Mouse (Mus musculus) kidney, postnatal 0 days (tissue): ENCODE results near the gene Afap1. TPM values are rescaled to one million over a fixed set of nuclear protein-coding genes. Genes with fewer than 3 reads are reported as not detected.

Experiments used
- ATAC-seq: fragments of 200-750 bp; cut with Nextera tagmentation; replicated peaks from 2 replicates; pipeline ENCODE4 v1.8.0; 2017; ENCODE audit warnings: low read depth, moderate number of reproducible peaks, moderate TSS enrichment, moderate library complexity; ENCODE audit not compliant: low FRiP score
- DNase-seq: peaks from one replicate; pipeline ENCODE4 v3.0.0-alpha.2; 2016; ENCODE audit warnings: low spot score
- H3K27ac ChIP-seq: fragments of 300-500 bp; sonication (generic); 2 replicates; pipeline ENCODE4 v1.5.1; 2014; ENCODE audit warnings: mild to moderate bottlenecking
- H3K27me3 ChIP-seq: fragments of 300-500 bp; sonication (generic); 2 replicates; pipeline ENCODE4 v1.6.1; 2014; ENCODE audit warnings: low read length, mixed read lengths; ENCODE audit not compliant: insufficient read depth
- H3K36me3 ChIP-seq: fragments of 300-500 bp; sonication (generic); 2 replicates; pipeline ENCODE4 v1.6.1; 2014; ENCODE audit warnings: low read length, mixed read lengths; ENCODE audit not compliant: insufficient read depth
- H3K4me1 ChIP-seq: fragments of 300-500 bp; sonication (generic); replicated peaks from 2 replicates; pipeline ENCODE4 v1.6.1; 2014; ENCODE audit warnings: antibody characterized with exemption, low read length, mixed read lengths; ENCODE audit not compliant: insufficient read depth
- H3K4me2 ChIP-seq: fragments of 300-500 bp; sonication (generic); 2 replicates; pipeline ENCODE4 v1.6.1; 2014; ENCODE audit warnings: mild to moderate bottlenecking, low read length, moderate library complexity, mixed read lengths
- H3K4me3 ChIP-seq: fragments of 300-500 bp; sonication (generic); replicated peaks from 2 replicates; pipeline ENCODE4 v1.5.1; 2014; ENCODE audit warnings: low read depth, low read length
- H3K9ac ChIP-seq: fragments of 300-500 bp; sonication (generic); 2 replicates; pipeline ENCODE4 v1.6.1; 2014; ENCODE audit warnings: low read depth, low read length
- H3K9me3 ChIP-seq: fragments of 300-500 bp; sonication (generic); replicated peaks from 2 replicates; pipeline ENCODE4 v1.6.1; 2016; ENCODE audit warnings: low read length, inconsistent platforms, mixed read lengths
- CTCF ChIP-seq: IDR thresholded peaks from 2 replicates; pipeline ENCODE4 v1.5.1; 2016; ENCODE audit warnings: antibody characterized with exemption, low read depth, mild to moderate bottlenecking, moderate library complexity
- WGBS: fragments of 180-500 bp; shearing (Covaris S2); extraction: QIAGEN DNeasy Blood & Tissue Kit; methylation state at CpG from one replicate; pipeline ENCODE4 v1.1.7; 2014; 5-methylcytosine and 5-hydroxymethylcytosine counted together
- polyA plus RNA-seq: library from polyadenylated mRNA; unstranded; fragments of >200 nt; fragmentation: Nextera tagmentation; extraction: Ambion mirVana; gene quantifications from 2 replicates; pipeline ENCODE4 v1.2.1, GENCODE M21; 2015

Gene Afap1
- polyA plus RNA-seq, 1 experiment from 2014 or later: 19.1 TPM

- peak; percentile 45; the same call in 1 of the 2 replicates for TF ChIP-seq CTCF
- 80% methylated on average over 4 of the region's 4 CpGs for WGBS
- Histone ChIP-seq H3K4me2 (no peak overlapping the region), H3K4me1 (peaks cover 7% of the 10 kb centered on the region; the same call in 1 of the 2 replicates), H3K36me3 (peaks cover 41% of the 10 kb centered on the region), H3K27me3 (no peaks in the 10 kb centered on the region), H3K4me3 (no peak overlapping the region), H3K27ac (peak overlapping the region; percentile 60; the same call in 1 of the 2 replicates), H3K9me3 (no peaks in the 10 kb centered on the region), H3K9ac (no peak overlapping the region)
- DNase-seq: no peak
- ATAC-seq: no peak
Measured at GRCm38 (mm10) chr5:35947427-35947826, 54.3 kb downstream of the Afap1 start.

- 61% methylated on average over 15 of the region's 15 CpGs for WGBS
- no peak for ATAC-seq
Measured at GRCm38 (mm10) chr5:35948225-35948975, 55.3 kb downstream of the Afap1 start.

GRCm38 (mm10) chr5:35949061-35949460 is 55.9 kb downstream of the Afap1 start:
- H3K4me2 ChIP-seq: no peak overlapping the region
- H3K4me3 ChIP-seq: no peak overlapping the region
- H3K27ac ChIP-seq: no peak overlapping the region
- no peaks in the 10 kb centered on the region for H3K9me3 ChIP-seq
- no peaks in the 10 kb centered on the region for H3K27me3 ChIP-seq
- H3K36me3 ChIP-seq: peaks cover 50% of the 10 kb centered on the region
- peaks cover 7% of the 10 kb centered on the region; the same call in 1 of the 2 replicates for H3K4me1 ChIP-seq
- DNase-seq (no peak), ATAC-seq (no peak)
- no peak overlapping the region for H3K9ac ChIP-seq
- WGBS: 72% methylated on average over 5 of the region's 5 CpGs
- no peak for TF ChIP-seq CTCF

More at GRCm38 (mm10) chr5:35948225-35948975, 55.3 kb downstream of the Afap1 start:
- no peaks in the 10 kb centered on the region for H3K27me3 ChIP-seq
- no peak for TF ChIP-seq CTCF
- no peak overlapping the region for H3K4me3 ChIP-seq
- H3K36me3 ChIP-seq: peaks cover 50% of the 10 kb centered on the region
- no peaks in the 10 kb centered on the region for H3K9me3 ChIP-seq
- H3K4me2 ChIP-seq: no peak overlapping the region
- H3K9ac ChIP-seq: no peak overlapping the region
- H3K27ac ChIP-seq: peak overlapping the region; percentile 60
- DNase-seq: peak; percentile 69
- H3K4me1 ChIP-seq: peaks cover 7% of the 10 kb centered on the region; the same call in 1 of the 2 replicates

GRCm38 (mm10) chr5:35950504-35950903 is 57.4 kb downstream of the Afap1 start:
- H3K4me1 ChIP-seq: peaks cover 7% of the 10 kb centered on the region; the same call in 1 of the 2 replicates
- no peaks in the 10 kb centered on the region for H3K27me3 ChIP-seq
- no peak for DNase-seq
- no peak overlapping the region for H3K4me3 ChIP-seq
- H3K27ac ChIP-seq: no peak overlapping the region
- no peaks in the 10 kb centered on the region for H3K9me3 ChIP-seq
- TF ChIP-seq CTCF: no peak
- ATAC-seq: no peak
- peaks cover 48% of the 10 kb centered on the region for H3K36me3 ChIP-seq
- H3K4me2 ChIP-seq: no peak overlapping the region
- WGBS: 83% methylated on average over 7 of the region's 7 CpGs
- H3K9ac ChIP-seq: no peak overlapping the region

- Histone ChIP-seq H3K27ac (no peak overlapping the region), H3K9me3 (no peaks in the 10 kb centered on the region), H3K4me3 (no peak overlapping the region), H3K36me3 (peaks cover 45% of the 10 kb centered on the region), H3K9ac (no peak overlapping the region), H3K4me1 (no peaks in the 10 kb centered on the region), H3K27me3 (no peaks in the 10 kb centered on the region), H3K4me2 (no peak overlapping the region)
- 51% methylated on average over 12 of the region's 12 CpGs for WGBS
- TF ChIP-seq CTCF: no peak
- DNase-seq (peak; percentile 38), ATAC-seq (no peak)
Measured at GRCm38 (mm10) chr5:35954055-35954718, 61.1 kb downstream of the Afap1 start.

GRCm38 (mm10) chr5:35956268-35956667 is 63.1 kb downstream of the Afap1 start:
- H3K27me3 ChIP-seq: no peaks in the 10 kb centered on the region
- H3K9ac ChIP-seq: no peak overlapping the region
- H3K9me3 ChIP-seq: no peaks in the 10 kb centered on the region
- H3K27ac ChIP-seq: no peak overlapping the region
- DNase-seq: no peak
- H3K4me1 ChIP-seq: no peaks in the 10 kb centered on the region
- no peak overlapping the region for H3K4me2 ChIP-seq
- no peak for TF ChIP-seq CTCF
- peaks cover 37% of the 10 kb centered on the region for H3K36me3 ChIP-seq
- H3K4me3 ChIP-seq: no peak overlapping the region
- 52% methylated on average over 1 of the region's 1 CpGs for WGBS
- no peak for ATAC-seq
